Mouse (Mus musculus): Measurements from ENCODE around the gene Frg2f1.

The Frg2f1 gene

DNA sequence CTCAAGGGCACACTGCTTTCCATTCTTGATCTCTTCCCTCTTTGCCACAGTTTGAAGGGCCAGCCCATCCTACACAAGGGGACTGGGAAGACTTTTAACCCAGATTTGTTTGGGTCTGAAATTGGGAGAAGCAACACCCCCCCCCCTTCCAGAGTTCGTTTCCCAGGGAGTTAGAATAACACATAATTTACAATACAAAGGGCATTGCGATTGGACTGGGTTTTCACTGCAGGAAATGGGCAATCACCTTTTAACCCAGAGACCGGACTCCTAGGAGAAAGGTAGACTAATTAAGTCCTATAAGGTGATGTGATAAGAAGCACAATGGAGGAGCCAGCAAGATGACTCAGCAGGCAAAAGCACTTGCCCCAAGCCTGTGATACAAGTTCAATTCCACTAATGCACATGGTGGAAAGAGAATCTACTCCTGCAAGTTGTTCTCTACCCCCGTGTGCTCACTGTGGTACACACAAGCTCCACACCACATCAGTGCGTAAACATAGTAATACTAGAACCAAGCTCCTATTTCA lies 40.9 kb downstream of the Frg2f1 start:
- in situ Hi-C loops (cut with MboI, MseI): no loop called here

GRCm38 (mm10) chr4:119492933-119493327 lies 46.4 kb downstream of the Frg2f1 start:
- in situ Hi-C loops (cut with MboI, MseI): no loop called here

DNA sequence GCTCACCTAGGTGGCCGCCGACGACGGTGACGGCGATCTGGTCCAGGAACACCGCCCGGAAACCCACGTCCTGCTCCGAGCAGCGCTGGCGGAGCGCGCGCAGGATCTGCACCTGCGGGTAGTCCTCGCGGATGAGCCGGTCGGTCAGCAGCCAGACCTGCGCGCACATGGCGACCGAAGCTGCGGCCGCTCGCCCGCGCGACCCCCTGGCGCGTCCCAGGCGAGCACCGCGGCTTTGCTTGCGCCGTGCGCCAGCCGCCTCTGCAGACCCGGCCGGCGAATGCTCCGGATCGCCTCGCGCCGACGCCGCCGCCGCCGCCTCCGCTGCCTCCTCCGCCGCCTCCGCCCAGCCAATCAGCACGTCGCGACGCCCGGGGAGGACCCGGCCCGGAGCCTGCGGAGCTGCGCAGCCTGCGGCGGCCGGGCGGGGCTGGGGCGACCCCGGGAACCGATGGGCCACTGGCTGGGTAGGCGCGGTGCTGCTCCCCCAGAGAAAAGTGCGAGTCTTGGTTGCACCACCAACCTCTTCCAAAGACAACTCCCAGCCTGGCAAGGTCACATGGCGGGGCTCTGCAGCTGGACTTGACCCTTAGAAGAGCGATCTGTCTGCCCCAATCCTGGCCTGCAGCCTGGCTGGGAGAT lies 46.9 kb downstream of the Frg2f1 start, which contains the start of gene Rimkla:
TSS of gene Rimkla (minus strand) at position 338 of the 642 bp plus-strand sequence.
- in situ Hi-C loops (cut with MboI, MseI): no loop called here

DNA sequence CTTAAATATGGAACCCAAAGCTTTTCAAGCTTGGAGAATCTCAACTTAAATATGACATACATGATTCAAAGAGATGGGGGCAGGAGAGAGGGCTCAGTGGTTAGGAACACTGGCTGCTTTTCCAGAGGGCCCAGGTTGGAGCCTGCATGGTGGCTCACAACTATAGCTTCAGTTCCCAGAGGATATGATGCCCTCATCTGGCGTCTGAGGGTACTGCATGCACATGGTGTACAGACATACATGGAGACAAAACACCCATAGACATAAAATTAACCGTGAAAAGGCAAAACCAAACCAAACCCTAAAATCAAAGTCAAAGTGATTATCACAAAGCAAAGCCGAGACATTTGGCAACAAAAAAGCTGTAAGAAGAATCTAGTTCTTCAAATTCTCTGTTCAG lies 48.5 kb downstream of the Frg2f1 start:
- in situ Hi-C loops (cut with MboI, MseI): no loop called here

DNA sequence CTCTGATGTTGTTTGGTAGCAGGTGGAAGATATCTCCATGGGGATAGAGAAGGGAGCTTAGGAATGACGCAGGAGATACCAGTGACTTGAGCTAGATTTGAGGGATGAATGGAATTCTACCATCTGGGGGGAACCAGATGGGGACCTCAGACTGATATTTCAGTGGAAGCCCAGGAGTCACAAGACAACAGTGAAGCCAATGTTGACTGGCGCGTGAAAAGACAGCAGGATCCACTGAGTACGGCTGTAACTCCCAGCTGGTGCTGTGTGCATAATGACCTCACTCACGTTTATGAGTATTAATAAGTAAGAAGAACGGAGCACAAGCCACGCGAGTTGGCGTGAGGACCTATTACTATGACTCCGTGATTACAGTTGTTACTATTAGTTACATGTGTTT lies 49.7 kb downstream of the Frg2f1 start:
- in situ Hi-C loops (cut with MboI, MseI): no loop called here

DNA sequence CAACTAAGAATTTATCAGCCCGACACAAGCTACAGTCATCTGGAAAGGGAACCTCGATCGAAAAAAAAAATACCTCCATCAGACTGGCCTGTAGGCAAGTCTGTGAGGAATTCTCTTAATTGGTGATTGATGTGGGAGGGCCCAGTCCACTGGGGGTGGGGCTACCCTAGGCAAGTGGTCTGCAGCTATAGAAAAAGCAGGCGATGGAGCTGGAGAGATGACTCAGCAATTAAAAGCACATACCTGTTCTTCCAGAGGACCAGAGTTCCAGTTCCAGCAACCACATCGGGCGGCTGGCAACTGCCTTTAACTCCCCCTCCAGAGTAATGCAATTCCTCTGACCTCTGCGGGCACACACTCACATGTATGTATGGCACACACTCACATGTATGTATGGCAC lies 54.4 kb downstream of the Frg2f1 start:
- in situ Hi-C loops (cut with MboI, MseI): no loop called here

DNA sequence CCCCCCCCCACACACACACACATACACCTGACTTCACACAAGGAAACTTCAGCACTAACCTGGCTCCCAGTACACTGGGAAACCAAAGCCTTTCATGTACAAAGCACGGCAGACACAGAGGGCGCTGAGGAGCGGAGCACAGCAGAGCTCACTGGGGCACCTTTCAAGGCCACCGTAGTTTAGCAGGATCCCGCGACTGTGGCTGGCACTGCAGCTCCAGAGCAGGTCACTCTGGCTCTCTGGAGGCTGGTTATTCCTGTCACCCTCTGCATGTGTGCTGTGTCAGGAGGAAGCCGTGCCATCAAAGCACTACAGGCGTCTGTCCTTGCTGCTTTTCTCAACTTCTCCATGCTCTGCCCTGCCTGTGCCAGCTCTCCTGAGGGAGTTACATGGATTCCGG lies 56.3 kb downstream of the Frg2f1 start:
- in situ Hi-C loops (cut with MboI, MseI): no loop called here

Measured in T-helper 1 cell (primary cell).